Mouse (Mus musculus) kidney, postnatal 36 days (tissue): ENCODE data around the gene Ifng.

Experiments used
- DNase-seq, 2 experiments: peaks; one replicate each; pipeline ENCODE4 v3.0.0; 2021 to 2022; ENCODE audit warnings: mixed read lengths in 2 of 2

Ifng gene

GRCm38 (mm10) chr10:118480793-118481192 lies 39.9 kb downstream of the Ifng start:
- no peak for DNase-seq

- no peak for DNase-seq
Observed at GRCm38 (mm10) chr10:118494109-118494508, 53.3 kb downstream of the Ifng start.

GRCm38 (mm10) chr10:118495362-118495761 lies 54.5 kb downstream of the Ifng start:
- no peak for DNase-seq
